Mouse (Mus musculus) hindbrain, embryonic 10.5 days (tissue): Measurements from ENCODE around the gene Yars. TPM values are rescaled to one million over a fixed set of nuclear protein-coding genes. Genes with fewer than 3 reads are reported as not detected.
A peak's percentile ranks its signal among the peaks of the same experiment; 100 is the strongest.

Source experiments
- DNase-seq: peaks from one replicate; pipeline ENCODE4 v3.0.0-alpha.2; 2017; ENCODE audit warnings: low spot score
- H3K27ac ChIP-seq: fragments of 300-500 bp; sonication (generic); 2 replicates; pipeline ENCODE4 v1.5.1; 2016; ENCODE audit warnings: mild to moderate bottlenecking, moderate library complexity
- H3K27me3 ChIP-seq: fragments of 300-500 bp; sonication (generic); 2 replicates; pipeline ENCODE4 v1.6.1; 2016; ENCODE audit warnings: mild to moderate bottlenecking; ENCODE audit not compliant: poor library complexity, insufficient read depth, severe bottlenecking
- H3K36me3 ChIP-seq: fragments of 300-500 bp; sonication (generic); 2 replicates; pipeline ENCODE4 v1.6.1; 2016; ENCODE audit warnings: mild to moderate bottlenecking, moderate library complexity
- H3K4me1 ChIP-seq: fragments of 300-500 bp; sonication (generic); replicated peaks from 2 replicates; pipeline ENCODE4 v1.6.1; 2016; ENCODE audit warnings: mild to moderate bottlenecking
- H3K4me3 ChIP-seq: fragments of 300-500 bp; sonication (generic); 2 replicates; pipeline ENCODE4 v1.5.1; 2016; ENCODE audit warnings: mild to moderate bottlenecking, moderate library complexity
- H3K9me3 ChIP-seq: fragments of 300-500 bp; sonication (generic); 2 replicates; pipeline ENCODE4 v1.6.1; 2016; ENCODE audit warnings: mild to moderate bottlenecking, moderate library complexity
- WGBS: fragments of 180-500 bp; shearing (Covaris S2); methylation state at CpG from one replicate; pipeline ENCODE4 v1.1.7; 2016; 5-methylcytosine and 5-hydroxymethylcytosine counted together
- polyA plus RNA-seq: library from polyadenylated mRNA; unstranded; fragments of >200 nt; fragmentation: Nextera tagmentation; extraction: Ambion mirVana; gene quantifications from 2 replicates; pipeline ENCODE4 v1.2.1, GENCODE M21; 2016

Gene Yars
- polyA plus RNA-seq, 1 experiment from 2014 or later: 109 TPM

GRCm38 (mm10) chr4:129251482-129252125 is 62.0 kb downstream of the Yars start:
- Histone ChIP-seq H3K9me3 (no peaks in the 10 kb centered on the region), H3K4me1 (peaks cover 63% of the 10 kb centered on the region), H3K36me3 (no peaks in the 10 kb centered on the region), H3K27ac (peak overlapping the region; percentile 81), H3K27me3 (peaks cover 72% of the 10 kb centered on the region), H3K4me3 (peak overlapping the region; percentile 34)
- WGBS: 2% methylated on average over 15 of the region's 15 CpGs
- DNase-seq: peak; percentile 63

DNA sequence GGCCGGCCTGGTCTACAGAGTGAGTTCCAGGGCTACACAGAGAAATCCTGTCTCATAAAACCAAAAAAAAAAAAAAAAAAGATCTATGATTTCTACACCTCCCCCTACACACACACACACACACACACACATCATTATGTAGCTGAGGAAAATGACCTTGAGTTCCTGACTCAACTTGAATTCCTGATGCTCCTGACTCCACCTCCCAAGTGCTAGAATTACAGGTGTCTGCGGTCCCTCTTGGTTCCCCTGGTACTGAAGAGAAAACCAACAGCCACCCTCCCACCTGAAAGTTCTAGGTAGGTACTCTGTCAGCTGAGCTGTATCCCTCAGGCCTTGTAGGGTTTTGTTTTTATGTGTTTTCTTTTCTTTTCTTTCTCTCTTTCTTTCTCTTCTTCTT is 62.9 kb downstream of the Yars start:
- DNase-seq: no peak
- 81% methylated on average over 2 of the region's 2 CpGs for WGBS

GRCm38 (mm10) chr4:129254571-129254970 is 65.0 kb downstream of the Yars start:
- Histone ChIP-seq H3K9me3 (no peaks in the 10 kb centered on the region), H3K27me3 (peaks cover 43% of the 10 kb centered on the region), H3K27ac (no peak overlapping the region), H3K4me3 (no peak overlapping the region), H3K36me3 (no peaks in the 10 kb centered on the region), H3K4me1 (peaks cover 49% of the 10 kb centered on the region)
- no peak for DNase-seq
- 88% methylated on average over 3 of the region's 3 CpGs for WGBS

More for the DNA sequence above, 62.9 kb downstream of the Yars start:
- H3K4me3 ChIP-seq: no peak overlapping the region
- no peaks in the 10 kb centered on the region for H3K9me3 ChIP-seq
- H3K27me3 ChIP-seq: peaks cover 64% of the 10 kb centered on the region
- H3K4me1 ChIP-seq: peaks cover 61% of the 10 kb centered on the region
- H3K36me3 ChIP-seq: no peaks in the 10 kb centered on the region
- H3K27ac ChIP-seq: no peak overlapping the region

- 22% methylated on average over 8 of the region's 8 CpGs for WGBS
- peaks cover 21% of the 10 kb centered on the region for H3K27me3 ChIP-seq
- no peaks in the 10 kb centered on the region for H3K9me3 ChIP-seq
- peak overlapping the region; percentile 64 for H3K27ac ChIP-seq
- peak; percentile 62 for DNase-seq
- H3K4me1 ChIP-seq: peaks cover 46% of the 10 kb centered on the region
- peak overlapping the region; percentile 13; the same call in 1 of the 2 replicates for H3K4me3 ChIP-seq
- H3K36me3 ChIP-seq: no peaks in the 10 kb centered on the region
These were observed 67.2 kb downstream of the Yars start for GRCm38 (mm10) chr4:129256450-129257380.

GRCm38 (mm10) chr4:129259101-129259500 is 69.5 kb downstream of the Yars start:
- Histone ChIP-seq H3K4me1 (peaks cover 55% of the 10 kb centered on the region), H3K27ac (peak overlapping the region; percentile 41; the same call in 1 of the 2 replicates), H3K27me3 (0 out of 2 replicates have a peak, but pooled peaks cover 4% of the 10 kb centered on the region), H3K9me3 (no peaks in the 10 kb centered on the region), H3K4me3 (no peak overlapping the region), H3K36me3 (no peaks in the 10 kb centered on the region)
- WGBS: 44% methylated on average over 4 of the region's 4 CpGs
- DNase-seq: no peak

GRCm38 (mm10) chr4:129260678-129261077 is 71.1 kb downstream of the Yars start:
- Histone ChIP-seq H3K4me1 (peaks cover 58% of the 10 kb centered on the region), H3K27ac (peak overlapping the region; percentile 69), H3K4me3 (no peak overlapping the region)

GRCm38 (mm10) chr4:129261196-129261595 is 71.6 kb downstream of the Yars start, which contains the start of gene C77080:
Gene C77080, minus strand, starts transcription at chr4:129261404.
- H3K27ac ChIP-seq: peak within 1 kb of the TSS; percentile 69

More at GRCm38 (mm10) chr4:129260678-129261077, 71.1 kb downstream of the Yars start:
- WGBS: 12% methylated on average over 6 of the region's 6 CpGs
- no peaks in the 10 kb centered on the region for H3K36me3 ChIP-seq
- DNase-seq: no peak
- H3K27me3 ChIP-seq: no peaks in the 10 kb centered on the region
- H3K9me3 ChIP-seq: no peaks in the 10 kb centered on the region

DNA sequence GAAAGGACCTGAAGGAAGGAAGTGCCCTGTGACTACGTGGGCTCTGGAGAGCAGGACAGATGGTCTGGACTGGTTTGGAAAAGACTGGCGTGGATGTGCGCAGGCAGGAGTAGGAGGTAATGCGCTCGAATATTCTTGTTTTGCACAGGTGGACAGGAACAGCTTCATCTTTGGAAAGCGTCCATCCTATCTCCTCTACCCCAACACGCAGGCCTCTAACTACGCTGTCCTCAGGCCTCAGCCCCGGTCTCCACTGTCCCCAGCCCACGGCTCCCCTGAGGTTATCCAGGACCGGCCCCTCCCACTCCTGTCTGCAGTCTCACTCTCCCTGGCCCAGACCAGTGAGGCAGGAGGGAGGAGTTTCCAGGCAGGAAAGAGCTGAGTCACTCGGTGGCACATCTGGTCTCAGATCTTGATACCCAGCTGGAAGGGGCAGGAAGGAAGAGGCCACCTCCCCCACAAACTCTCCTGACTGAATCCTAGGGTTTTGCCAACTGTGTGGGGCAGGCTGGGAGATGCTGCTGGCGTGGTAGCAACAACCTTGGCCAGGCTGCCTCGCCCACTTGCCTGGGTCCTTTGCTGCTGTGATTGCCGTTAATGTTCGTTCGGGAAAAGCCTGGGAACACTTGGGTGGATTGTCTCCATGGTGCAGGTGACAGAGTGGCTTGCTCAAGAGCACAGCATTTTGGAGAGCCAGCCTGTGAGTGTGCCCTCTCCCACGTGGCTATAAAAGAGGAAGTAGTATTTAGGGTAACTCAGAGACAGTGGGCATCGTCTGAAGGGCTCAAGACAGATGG is 73.9 kb downstream of the Yars start:
- Histone ChIP-seq H3K4me1 (peaks cover 50% of the 10 kb centered on the region), H3K27me3 (no peaks in the 10 kb centered on the region), H3K27ac (peak overlapping the region; percentile 68), H3K36me3 (no peaks in the 10 kb centered on the region), H3K4me3 (0 out of 2 replicates have a peak overlapping the region, but pooled peaks have one; percentile 5), H3K9me3 (no peaks in the 10 kb centered on the region)
- DNase-seq: peak; percentile 46
- 39% methylated on average over 19 of the region's 19 CpGs for WGBS

More at GRCm38 (mm10) chr4:129261196-129261595, 71.6 kb downstream of the Yars start, which contains the start of gene C77080:
- Histone ChIP-seq H3K9me3 (no peaks in the 10 kb centered on the region), H3K4me3 (no peak within 1 kb of the TSS), H3K27me3 (no peaks in the 10 kb centered on the region), H3K4me1 (peaks cover 56% of the 10 kb centered on the region), H3K36me3 (no peaks in the 10 kb centered on the region)
- 14% methylated on average over 3 of the region's 4 CpGs for WGBS
- no peak for DNase-seq

DNA sequence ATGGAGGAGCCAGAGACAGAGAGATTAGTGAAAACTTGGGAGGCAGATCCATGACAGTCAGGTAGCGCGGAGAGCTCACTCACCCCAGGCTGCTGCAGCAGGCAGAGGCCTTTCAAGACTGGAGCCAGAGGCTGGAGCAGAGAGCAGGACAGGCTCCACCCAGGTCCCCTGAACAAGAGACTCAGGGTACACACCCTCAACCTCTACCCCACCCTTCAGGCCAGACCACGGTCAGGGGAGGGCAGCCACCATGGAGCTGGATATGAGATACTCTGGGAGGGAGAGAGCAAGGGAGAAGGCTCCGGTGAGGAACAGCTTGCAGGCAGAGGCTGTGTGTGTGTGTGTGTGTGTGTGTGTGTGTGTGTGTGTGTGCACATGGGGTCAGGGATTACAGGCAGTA is 76.6 kb downstream of the Yars start:
- no peak for DNase-seq
- Histone ChIP-seq H3K36me3 (no peaks in the 10 kb centered on the region), H3K27ac (no peak overlapping the region), H3K4me1 (peaks cover 26% of the 10 kb centered on the region), H3K27me3 (no peaks in the 10 kb centered on the region), H3K9me3 (no peaks in the 10 kb centered on the region), H3K4me3 (no peak overlapping the region)
- 87% methylated on average over 4 of the region's 4 CpGs for WGBS

- Histone ChIP-seq H3K36me3 (no peaks in the 10 kb centered on the region), H3K27me3 (no peaks in the 10 kb centered on the region), H3K4me3 (no peak overlapping the region), H3K4me1 (peaks cover 23% of the 10 kb centered on the region), H3K27ac (no peak overlapping the region), H3K9me3 (no peaks in the 10 kb centered on the region)
- DNase-seq: no peak
- WGBS: 75% methylated on average over 5 of the region's 5 CpGs
These were observed 77.3 kb downstream of the Yars start for GRCm38 (mm10) chr4:129266821-129267220.

DNA sequence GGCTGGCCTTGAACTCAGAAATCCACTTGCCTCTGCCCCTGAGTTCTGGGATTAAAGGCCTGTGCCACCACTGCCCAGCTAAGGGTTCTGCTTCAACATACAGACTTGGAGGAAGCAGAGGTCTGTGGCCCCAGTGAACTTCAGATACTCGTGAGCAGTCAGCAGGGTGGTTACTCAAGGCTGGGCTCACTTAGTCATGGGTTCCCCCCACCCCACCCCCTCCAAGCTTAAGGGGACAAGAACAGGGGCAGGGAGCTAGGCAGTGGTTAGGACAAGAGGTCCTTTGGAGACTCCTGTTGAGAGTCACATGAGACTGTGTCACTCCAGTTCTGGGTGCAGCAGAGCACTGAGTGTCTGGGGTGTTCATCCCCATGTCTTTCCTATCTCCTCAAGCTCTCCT is 79.1 kb downstream of the Yars start:
- 0 out of 2 replicates have a peak, but pooled peaks cover 2% of the 10 kb centered on the region for H3K27me3 ChIP-seq
- H3K27ac ChIP-seq: no peak overlapping the region
- no peaks in the 10 kb centered on the region for H3K36me3 ChIP-seq
- peaks cover 13% of the 10 kb centered on the region for H3K4me1 ChIP-seq
- WGBS: 56% methylated on average over 1 of the region's 1 CpGs
- no peak for DNase-seq
- no peak overlapping the region for H3K4me3 ChIP-seq
- no peaks in the 10 kb centered on the region for H3K9me3 ChIP-seq
